Mouse (Mus musculus) MEL (cell line): ENCODE measurements around the gene Med23.

Experiments used
- MAZ ChIP-seq: IDR thresholded peaks from 2 replicates; pipeline ENCODE4 v1.6.1; 2012; ENCODE audit warnings: low read depth, mild to moderate bottlenecking, inconsistent platforms, low read length, improper control_type of control experiment
- POLR2A ChIP-seq, 2 experiments: IDR thresholded peaks; 2 replicates each; pipeline ENCODE4 v1.6.1; 2011 to 2012; ENCODE audit warnings: low read length in 2 of 2, mild to moderate bottlenecking in 2 of 2, control low read depth in 1 of 2, improper control_type of control experiment in 1 of 2, low read depth in 1 of 2, moderate library complexity in 1 of 2; ENCODE audit not compliant: control insufficient read depth in 1 of 2, insufficient read depth in 1 of 2, poor library complexity in 1 of 2

DNA sequence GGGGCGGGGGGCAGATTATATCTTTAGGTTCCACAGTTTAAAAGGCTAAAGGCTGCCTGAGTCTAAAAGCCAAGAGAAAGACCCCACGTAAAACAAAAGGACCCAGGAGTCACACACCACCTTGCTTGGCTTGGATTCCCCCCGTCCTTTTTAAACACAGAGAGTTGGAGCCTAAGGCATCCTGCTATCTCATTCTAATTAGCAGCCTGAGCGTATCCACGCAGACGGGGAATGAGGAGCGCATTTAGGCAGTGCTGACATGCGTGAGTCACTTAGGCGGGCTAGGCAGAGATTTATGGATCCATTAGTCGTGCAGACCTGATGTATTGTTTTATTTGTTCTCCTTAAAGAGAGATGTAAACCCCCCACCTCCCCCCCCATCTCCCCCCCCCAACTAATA is 56.6 kb downstream of the Med23 start:
- TF ChIP-seq MAZ (no peak), POLR2A (IDR thresholded peaks at IDR 0.05; ENCODE audit: control insufficient read depth in 1 of 2, insufficient read depth in 1 of 2, low read depth in 1 of 2, low read length in 2 of 2, poor library complexity in 1 of 2) (no peak)
